Mouse (Mus musculus) common myeloid progenitor, adult 5-6 weeks (primary cell): ENCODE measurements around the gene Rflna. TPM values are rescaled to one million over a fixed set of nuclear protein-coding genes. Genes with fewer than 3 reads are reported as not detected.
A peak's percentile ranks its signal among the peaks of the same experiment; 100 is the strongest.

Experiments used
- ATAC-seq: replicated peaks from 2 replicates; pipeline ENCODE4 v1.8.0; 2016; ENCODE audit warnings: low read depth, mild to moderate bottlenecking, moderate TSS enrichment, inconsistent platforms; ENCODE audit not compliant: poor library complexity, severe bottlenecking
- total RNA-seq: library from RNA; stranded (forward); fragments of 200-1000, 187-1606 nt; gene quantifications from 2 replicates; pipeline ENCODE4 v1.2.3, GENCODE M21; 2017

Gene Rflna
- total RNA-seq, 1 experiment from 2014 or later: not detected

GRCm38 (mm10) chr5:125046436-125046835 is 43.4 kb downstream of the Rflna start:
- ATAC-seq: no peak

- ATAC-seq: no peak
These were observed 46.5 kb downstream of the Rflna start for GRCm38 (mm10) chr5:125049481-125049880.

GRCm38 (mm10) chr5:125052237-125052602 is 49.2 kb downstream of the Rflna start:
- ATAC-seq: peak; percentile 39

GRCm38 (mm10) chr5:125052603-125053488 is 49.8 kb downstream of the Rflna start:
- ATAC-seq: no peak

GRCm38 (mm10) chr5:125053661-125054060 is 50.6 kb downstream of the Rflna start:
- ATAC-seq: no peak

- peak; percentile 30 for ATAC-seq
These were observed 52.9 kb downstream of the Rflna start for GRCm38 (mm10) chr5:125055901-125056300.

- ATAC-seq: peak; percentile 1; the same call in 1 of the 2 replicates
These were observed 53.3 kb downstream of the Rflna start for GRCm38 (mm10) chr5:125056331-125056695.

GRCm38 (mm10) chr5:125056696-125057554 is 53.9 kb downstream of the Rflna start:
- ATAC-seq: no peak

GRCm38 (mm10) chr5:125057555-125058266 is 54.7 kb downstream of the Rflna start:
- peak; percentile 23; the same call in 1 of the 2 replicates for ATAC-seq

GRCm38 (mm10) chr5:125058267-125058668 is 55.2 kb downstream of the Rflna start:
- ATAC-seq: peak; percentile 33

Other genes starting within 250 kb of the Rflna start
- gene Ccdc92, start 140.8 kb upstream of the Rflna start, total RNA-seq: 0.87 TPM in 1 of 2 replicates, not detected in the other
- 30.4 and 31.2 TPM in 2 replicates for gene Zfp664, start 140.5 kb upstream of the Rflna start, total RNA-seq
- 9.7 and 16.9 TPM in 2 replicates for gene Ncor2, start 176.0 kb downstream of the Rflna start, total RNA-seq